Mouse (Mus musculus) heart, adult 11 months (tissue): Measurements from ENCODE around the gene Olfr218.
"Not testable (repeated sequence)": the region's sequence is repeated elsewhere in the genome, so short reads cannot be mapped to it uniquely, and the experiment has no call there.

Source experiments
- DNase-seq: peaks from one replicate; pipeline ENCODE4 v3.0.0; 2022

Olfr218 gene

GRCm38 (mm10) chr1:173197508-173197907 is at the start of gene Olfr218:
Gene Olfr218, plus strand, starts transcription at chr1:173197808.
- DNase-seq, result no peak

DNA sequence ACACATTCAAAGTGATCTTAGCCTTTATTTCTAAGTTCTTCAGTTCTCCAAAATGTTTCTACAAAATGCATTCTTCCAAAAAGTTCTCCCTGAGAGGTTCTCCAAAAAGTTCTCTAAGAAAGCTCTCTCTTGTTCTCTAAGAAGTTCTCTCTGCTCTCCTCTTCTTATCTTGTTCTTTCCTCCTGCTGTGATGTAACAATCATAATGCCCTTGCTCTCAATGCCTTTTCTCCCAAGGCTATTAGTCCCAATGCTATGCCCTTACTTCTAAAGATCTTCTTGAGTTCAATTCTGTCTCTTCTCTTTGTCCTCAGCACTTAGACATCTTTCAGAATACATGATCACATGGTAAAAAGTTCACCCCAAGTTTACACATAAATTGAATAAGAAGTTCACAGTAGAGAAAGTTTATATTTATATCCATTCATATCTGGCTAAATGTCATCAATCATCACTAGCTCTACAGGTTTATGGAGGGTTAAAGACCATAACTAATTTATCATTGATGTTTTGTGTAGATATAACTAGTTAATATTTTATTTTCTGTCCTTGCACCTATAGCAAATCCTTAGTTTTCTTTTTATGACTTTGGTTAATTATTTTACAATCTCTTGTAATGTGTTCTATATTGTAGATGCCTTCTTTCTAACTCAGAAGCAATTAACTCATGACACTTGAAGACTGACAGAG is 23.3 kb upstream of the Olfr218 start:
- no peak for DNase-seq

GRCm38 (mm10) chr1:173190540-173190939 is 7.1 kb upstream of the Olfr218 start, which contains the start of gene Olfr1406:
Gene Olfr1406, minus strand, starts transcription at chr1:173190640.
- peak; percentile 15 for DNase-seq

DNA sequence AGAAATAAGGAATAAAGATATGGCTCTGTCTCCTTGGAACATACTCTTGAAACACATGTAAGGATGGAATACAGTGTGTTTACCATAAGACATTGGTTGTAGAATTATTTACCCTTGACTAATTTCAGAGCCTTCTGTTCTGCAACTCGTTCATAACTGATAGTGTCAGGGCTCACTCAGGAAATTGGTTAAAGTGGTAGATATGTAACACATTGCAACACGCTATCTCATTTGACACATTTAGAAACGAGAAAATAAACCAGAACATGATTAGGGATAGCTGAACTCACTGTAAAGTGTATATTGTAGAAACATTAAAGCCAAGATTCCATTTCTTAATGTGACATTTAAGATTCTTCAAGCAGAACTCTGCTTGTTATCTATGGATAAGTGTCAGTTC is 5.5 kb upstream of the Olfr218 start:
- no peak for DNase-seq

- DNase-seq, result no peak
These were observed 1.2 kb upstream of the Olfr218 start for GRCm38 (mm10) chr1:173196359-173196758.

DNA sequence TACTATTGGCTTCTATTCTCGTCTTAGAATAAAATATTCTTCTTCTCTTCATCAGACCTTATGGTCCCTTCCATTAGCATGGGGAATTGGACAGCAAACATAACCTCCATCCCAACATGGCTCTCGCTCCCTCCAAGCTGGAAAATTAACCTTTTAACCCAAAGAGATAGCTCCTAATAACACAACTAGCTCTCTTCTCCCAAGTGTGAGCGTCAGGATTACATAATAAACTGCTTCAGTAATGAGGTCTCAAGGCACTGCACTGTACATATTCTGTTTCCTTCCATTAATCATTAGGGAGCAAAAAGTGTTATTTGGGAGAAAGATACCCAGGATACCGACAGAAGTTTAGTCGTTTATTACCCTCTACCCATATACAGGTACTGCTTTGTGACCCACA is 14.5 kb downstream of the Olfr218 start, which contains the start of gene Olfr1404:
Gene Olfr1404, plus strand, starts transcription at position 301 of the 400 bp plus-strand sequence.
- DNase-seq, result no peak

DNA sequence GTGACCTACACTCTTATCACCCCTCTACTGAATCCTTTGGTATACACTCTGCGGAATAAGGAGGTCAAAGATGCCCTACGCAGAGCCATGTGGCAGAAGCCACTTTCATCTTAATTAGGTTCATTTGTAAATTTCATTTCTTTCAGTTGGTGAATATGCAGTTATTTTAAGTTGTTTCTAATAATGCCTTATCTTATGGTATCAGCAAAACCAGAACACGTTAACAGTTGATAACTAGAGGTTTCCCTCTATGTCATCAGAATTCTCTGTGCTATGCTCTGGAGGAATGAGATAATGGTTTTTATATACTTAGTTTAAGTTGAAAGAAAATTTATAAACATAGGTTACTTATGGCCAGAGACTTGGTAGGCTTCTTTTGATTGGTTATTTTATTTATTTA is 18.9 kb downstream of the Olfr218 start:
- DNase-seq, result no peak

DNA sequence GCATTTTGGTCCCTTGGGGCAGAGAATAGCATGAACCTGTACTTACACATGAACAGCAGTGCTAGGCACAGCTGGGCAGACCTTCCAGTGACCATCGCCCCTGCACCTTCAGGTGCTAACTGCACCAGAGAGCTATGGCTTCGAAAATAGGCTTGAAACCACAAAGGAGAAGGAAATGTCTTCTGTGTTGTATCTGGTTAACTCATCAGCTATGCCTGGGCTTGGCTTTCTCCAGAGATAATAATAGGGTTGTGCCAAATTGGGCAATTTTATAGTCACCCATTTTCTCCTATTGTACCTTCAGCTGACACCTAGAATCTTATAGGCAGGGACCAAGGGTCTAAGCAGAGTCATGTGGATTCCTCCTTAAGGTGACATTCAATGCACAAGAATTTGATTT is 29.5 kb downstream of the Olfr218 start, which contains the start of gene Fcer1a:
Gene Fcer1a, minus strand, starts transcription at position 134 of the 400 bp plus-strand sequence.
- DNase-seq, result no peak

DNA sequence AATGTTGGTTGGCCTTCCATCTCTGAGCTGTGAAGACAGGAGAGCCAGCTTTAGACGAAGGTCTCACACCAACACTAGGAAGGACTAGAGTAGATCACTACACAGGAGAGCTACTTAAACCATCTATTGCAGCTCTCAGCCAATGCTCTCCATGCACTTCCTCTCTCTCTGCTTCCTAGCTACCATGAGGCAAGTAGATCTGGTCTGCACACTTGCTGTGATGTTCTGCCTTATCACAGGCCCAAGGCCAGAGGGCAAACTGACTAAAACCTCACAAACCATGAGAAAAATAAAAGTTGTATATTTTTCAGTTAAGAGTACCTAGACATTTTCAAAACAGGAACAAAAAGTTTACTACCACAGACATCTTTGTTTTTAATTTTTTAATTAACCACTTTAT is 39.4 kb downstream of the Olfr218 start:
- not testable (repeated sequence) for DNase-seq

GRCm38 (mm10) chr1:173249888-173250287 is 52.3 kb downstream of the Olfr218 start:
- no peak for DNase-seq
